Mouse (Mus musculus) duodenum, adult 2 months (tissue): Measurements from ENCODE around the gene St3gal3. TPM values are rescaled to one million over a fixed set of nuclear protein-coding genes. Genes with fewer than 3 reads are reported as not detected.

Source experiments
- polyA plus RNA-seq: library from polyadenylated mRNA; depleted of rRNA; stranded (reverse); fragments of >200 nt; gene quantifications from 2 replicates; pipeline ENCODE4 v1.2.3, GENCODE M21; 2012; ENCODE audit warnings: low replicate concordance; rRNA removed

Gene St3gal3
- polyA plus RNA-seq = 7.6 and 10.8 TPM in 2 replicates

DNA sequence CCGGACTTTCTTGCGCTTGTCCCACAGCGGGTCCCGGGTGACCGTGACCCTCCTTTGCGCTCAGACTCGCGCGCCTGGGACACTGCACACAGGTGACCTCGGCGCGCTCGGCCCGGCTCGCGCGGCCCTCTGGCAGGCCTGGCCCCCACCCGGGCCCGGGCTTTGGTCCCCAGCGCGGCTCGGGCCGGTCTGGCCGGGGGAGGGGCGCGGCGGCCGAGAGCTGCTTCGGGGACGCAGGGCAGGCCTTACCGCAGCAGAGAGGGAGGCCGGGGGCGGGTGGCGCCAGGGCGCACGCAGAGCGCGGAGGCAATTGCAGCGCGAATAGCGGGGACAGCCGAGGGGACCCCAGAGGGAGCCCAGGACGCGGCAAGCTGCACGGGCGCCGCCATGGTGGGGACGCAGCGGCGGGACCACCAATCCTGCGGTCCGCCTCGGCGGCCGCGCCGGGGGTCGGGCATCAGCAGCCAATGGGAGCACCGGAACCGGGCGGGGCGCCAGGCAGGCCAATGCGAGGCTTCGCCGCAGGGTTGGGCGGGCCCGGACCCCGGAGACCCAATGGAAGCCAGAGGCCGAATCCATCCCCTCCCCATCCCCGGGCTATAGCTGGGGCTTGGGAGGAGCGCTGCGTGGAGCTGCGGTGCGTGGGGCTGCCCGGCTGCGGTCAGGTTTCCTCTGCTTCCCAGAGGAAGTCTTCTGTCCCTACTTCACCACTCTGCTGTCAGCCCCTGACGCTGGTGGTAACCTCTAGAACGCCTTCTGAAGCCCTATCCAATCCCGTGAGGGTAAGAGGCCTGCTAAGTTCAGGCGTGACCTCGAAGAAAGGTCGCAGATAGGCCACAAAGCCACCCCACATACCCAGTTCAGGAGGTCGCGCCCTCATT lies at the start of gene St3gal3:
Gene St3gal3, minus strand, starts transcription at position 430 of the 881 bp plus-strand sequence.

DNA sequence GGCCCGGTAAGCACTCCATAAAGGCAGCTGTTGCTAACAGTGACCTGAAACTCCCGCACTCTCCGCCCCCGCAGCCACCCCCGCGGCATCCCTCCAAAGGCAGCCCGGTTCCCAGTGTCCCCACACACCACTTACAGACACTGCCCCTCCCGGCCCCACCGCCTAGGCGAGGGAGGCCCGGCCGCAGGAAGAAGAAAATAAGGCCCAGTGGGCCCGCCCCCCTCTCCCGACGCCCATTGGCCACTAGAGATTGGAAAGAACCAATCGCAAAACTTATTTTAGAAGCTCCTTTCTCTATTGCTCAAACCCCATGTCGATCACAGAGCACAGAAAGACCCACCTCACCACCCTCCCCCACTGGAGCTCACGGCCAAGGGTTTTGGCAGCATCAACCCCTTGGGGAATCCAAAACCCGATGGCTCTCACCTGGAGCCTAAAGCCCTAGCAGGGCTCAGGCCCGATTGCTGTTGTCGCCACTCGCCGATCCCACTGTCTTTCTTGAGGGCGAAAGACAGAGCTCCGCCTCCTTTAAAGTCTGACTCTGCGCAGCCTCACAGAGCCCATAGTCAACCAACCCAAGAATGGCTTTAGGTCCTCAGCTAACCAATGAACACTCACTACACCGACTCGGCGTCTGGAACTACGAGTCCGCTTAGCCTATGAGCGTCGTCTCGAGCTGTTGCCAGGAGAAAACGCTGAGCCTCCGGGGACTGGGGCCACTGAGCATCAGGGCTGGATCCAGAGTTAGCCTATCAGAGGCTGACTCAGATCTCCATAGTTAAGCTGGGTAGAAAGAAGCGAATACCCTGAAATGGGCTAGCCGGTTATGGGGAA lies 45.0 kb upstream of the St3gal3 start, which contains the start of gene Kdm4a:
Gene Kdm4a, minus strand, starts transcription at position 577 of the 834 bp plus-strand sequence.

DNA sequence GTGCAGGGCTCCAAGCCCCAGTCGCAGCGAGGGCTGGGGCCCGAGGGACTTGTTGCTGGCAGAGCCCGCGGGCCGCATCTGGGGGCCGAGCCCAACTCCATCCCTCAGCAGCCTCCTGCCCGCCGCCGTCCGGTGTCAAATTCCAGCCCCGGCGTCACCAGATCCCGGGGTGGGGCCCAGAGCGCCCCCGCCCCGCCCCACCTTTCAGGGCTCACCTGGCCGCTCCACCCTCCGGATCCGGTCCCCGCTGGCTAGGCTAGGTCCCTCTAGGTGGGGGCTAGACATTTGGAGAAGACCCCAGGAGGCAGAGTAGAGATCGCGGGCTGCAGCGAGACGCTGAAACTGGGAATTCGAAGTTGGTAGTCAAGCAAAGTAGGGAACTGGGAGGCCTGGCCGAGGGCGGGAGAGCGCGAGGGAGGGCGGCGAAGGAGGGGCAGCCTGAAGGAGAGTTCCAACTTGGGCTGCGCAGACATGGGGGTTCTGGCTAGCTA lies 205.3 kb downstream of the St3gal3 start, which contains the start of gene Artn:
Gene Artn, minus strand, starts transcription at position 373 of the 491 bp plus-strand sequence.

DNA sequence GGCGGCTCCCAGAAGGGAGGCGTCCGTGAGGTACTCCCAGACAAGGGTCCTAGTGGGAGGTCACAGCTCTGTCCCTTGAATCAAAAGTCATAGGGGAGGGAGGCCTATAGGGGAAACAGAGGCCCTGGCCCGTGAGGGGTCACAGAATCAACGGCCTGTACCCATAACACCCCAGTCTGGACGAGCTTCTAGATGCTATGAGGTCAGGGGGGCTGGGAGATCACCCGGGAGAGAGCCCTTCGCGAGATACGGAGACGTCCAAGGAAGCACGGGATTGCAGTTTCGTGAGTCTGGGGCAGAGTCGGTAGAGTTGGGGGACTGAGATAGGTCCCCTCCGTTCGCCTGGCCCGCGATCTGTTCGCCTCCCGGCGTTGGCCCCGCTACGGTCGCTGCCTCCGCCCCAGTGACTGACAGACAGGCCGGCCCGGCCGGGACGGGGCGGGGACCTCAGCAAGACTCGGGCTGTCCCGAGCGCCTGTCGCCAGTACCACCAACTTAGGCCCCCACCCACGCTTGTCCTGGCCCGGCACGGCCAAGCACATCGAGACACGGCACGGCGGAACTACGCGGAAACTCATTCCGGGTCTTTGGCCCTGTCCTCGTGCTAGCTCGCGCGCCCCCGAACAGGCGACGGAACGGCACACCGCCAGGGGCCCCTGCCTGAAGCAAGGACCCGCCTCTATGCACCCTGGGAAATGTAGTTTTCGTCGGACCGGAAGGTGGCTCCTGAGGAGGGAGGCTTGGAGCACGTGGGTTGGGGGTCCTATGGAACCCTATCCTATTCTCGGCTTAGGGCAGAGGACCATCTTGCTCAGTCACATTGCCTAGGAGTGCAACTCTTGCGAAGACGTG lies 219.9 kb downstream of the St3gal3 start, which contains the start of gene Ipo13:
Gene Ipo13, minus strand, starts transcription at position 409 of the 852 bp plus-strand sequence.

DNA sequence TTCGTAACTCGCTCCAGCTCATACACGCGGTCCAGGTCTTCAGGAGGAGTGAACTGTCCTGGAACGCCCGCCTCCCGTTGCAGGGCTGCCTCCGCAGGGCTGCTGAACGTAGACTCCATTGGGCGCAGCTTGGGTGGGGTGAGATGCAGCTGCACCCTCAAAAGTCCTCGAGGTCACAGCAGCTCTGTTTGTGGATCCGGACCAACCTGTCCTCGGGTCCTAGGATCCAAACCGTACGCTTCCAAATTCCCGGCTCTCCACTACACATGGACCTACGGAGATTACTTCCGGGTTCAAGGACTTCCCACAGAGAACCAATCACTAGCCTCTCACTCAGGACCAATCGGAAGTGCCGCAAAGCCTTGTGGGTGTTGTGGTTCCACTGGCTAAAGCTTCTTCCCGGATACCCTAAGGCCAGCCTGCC lies 243.0 kb downstream of the St3gal3 start, which contains the start of gene Dph2:
Gene Dph2, minus strand, starts transcription at position 295 of the 424 bp plus-strand sequence.

GRCm38 (mm10) chr4:117887133-117887532 lies 247.6 kb downstream of the St3gal3 start, which contains the start of gene Atp6v0b:
Atp6v0b (minus strand) TSS chr4:117887333.

GRCm38 (mm10) chr4:117882701-117883691 lies 251.7 kb downstream of the St3gal3 start, which contains the start of gene B4galt2:
B4galt2 (minus strand) TSS chr4:117883487.

Other genes with a start within 250 kb of the St3gal3 start
- gene Atp6v0b, start 247.6 kb downstream of the St3gal3 start, polyA plus RNA-seq = 457 and 584 TPM in 2 replicates
- gene Dph2, start 242.9 kb downstream of the St3gal3 start, polyA plus RNA-seq = 7.3 and 12.0 TPM in 2 replicates
- gene Ipo13, start 219.9 kb downstream of the St3gal3 start, polyA plus RNA-seq = 40.4 and 44.0 TPM in 2 replicates
- 3.4 and 3.9 TPM in 2 replicates for gene Artn, start 205.2 kb downstream of the St3gal3 start, polyA plus RNA-seq
- 12.9 and 13.4 TPM in 2 replicates for gene Kdm4a, start 45.1 kb upstream of the St3gal3 start, polyA plus RNA-seq
- 136 and 150 TPM in 2 replicates for gene Ptprf, start 156.5 kb upstream of the St3gal3 start, polyA plus RNA-seq